Mouse (Mus musculus) heart, adult 8-10 months (tissue): ENCODE results near the gene Ier2. TPM values are rescaled to one million over a fixed set of nuclear protein-coding genes. Genes with fewer than 3 reads are reported as not detected.
"Not testable (repeated sequence)": the region's sequence is repeated elsewhere in the genome, so short reads cannot be mapped to it uniquely, and the experiment has no call there.

Experiments
- DNase-seq: peaks from one replicate; pipeline ENCODE4 v3.0.0; 2022; ENCODE audit warnings: low spot score
- total RNA-seq, 4 experiments: library from RNA; stranded (reverse); gene quantifications; 2 replicates each; pipeline ENCODE4 v1.2.4; 2022

Ier2 gene
- total RNA-seq, 4 experiments from 2014 or later: 12.8 to 26.9 (median 17.4) TPM

GRCm38 (mm10) chr8:84698288-84698687 is 35.6 kb upstream of the Ier2 start:
- no peak for DNase-seq

- DNase-seq: no peak
Observed at GRCm38 (mm10) chr8:84697166-84698130, 34.8 kb upstream of the Ier2 start.

GRCm38 (mm10) chr8:84695140-84695539 is 32.5 kb upstream of the Ier2 start:
- DNase-seq: no peak

GRCm38 (mm10) chr8:84693332-84693731 is 30.7 kb upstream of the Ier2 start:
- DNase-seq: no peak

GRCm38 (mm10) chr8:84689091-84689915 is 26.7 kb upstream of the Ier2 start:
- peak; percentile 97 for DNase-seq

DNA sequence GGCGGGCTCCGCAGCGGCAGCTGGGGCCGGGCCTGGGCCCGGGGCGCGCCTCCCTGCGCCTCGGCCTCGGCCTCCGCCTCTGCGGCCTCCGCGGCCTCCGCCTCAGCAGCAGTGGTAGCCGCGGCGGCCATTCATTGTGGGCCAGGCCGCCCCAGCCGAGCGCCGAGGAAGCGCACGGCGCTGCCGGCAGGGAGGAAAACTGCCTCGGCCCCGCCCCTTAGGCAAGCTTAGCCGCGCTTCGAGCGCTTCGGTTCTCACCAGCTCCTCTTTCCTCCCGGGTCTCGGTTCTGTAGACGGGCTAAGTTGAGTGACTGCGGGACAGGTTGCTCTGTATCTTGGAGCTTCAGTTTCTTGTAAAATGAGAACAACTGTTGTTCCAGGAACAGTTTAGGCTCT is 25.1 kb upstream of the Ier2 start, which contains the start of gene Nacc1:
Gene Nacc1 (minus strand): TSS at position 158 of the 396 bp plus-strand sequence.
- peak; percentile 87 for DNase-seq

DNA sequence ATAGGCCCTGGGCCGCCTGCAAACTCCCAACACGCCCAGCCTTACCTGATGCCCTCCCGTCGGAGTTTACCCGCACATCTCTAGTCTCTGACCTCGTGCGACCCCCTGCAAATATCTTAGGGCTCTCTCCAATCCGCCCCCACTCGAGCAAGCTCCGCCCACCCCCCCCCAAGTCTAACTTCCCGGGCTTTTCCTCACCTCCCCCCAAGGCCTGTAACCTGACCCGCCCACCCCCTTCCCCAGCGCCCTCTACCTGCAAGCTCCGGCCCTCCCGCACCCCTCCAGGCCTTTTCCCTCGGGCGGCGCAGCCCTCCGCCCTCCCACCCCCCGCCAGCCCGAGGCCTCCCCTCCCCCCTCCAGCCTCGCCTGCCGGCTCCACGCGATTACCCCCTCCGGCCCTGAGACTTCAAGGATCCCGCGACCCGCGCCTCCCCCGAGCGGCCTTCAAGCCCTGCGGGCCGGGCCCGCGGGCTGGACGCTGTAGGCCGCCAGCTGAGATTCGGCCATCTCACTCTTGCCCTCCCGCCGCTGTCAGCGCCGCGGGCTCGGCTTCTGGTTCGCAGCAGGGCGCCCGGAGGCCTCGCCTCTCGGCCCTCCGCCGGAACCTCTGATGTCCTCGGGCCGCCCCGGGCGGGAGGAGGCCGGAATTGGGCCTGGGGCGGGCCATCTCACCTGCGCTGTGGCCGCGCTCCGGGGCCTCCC is 24.5 kb upstream of the Ier2 start:
- no peak for DNase-seq

- DNase-seq: no peak
Observed at GRCm38 (mm10) chr8:84686191-84687002, 23.7 kb upstream of the Ier2 start, which contains the start of gene Trmt1. Gene Trmt1, plus strand, starts transcription at chr8:84686307.

- DNase-seq: no peak
Observed at GRCm38 (mm10) chr8:84684537-84684936, 21.9 kb upstream of the Ier2 start.

- DNase-seq: no peak
Observed at GRCm38 (mm10) chr8:84682257-84682656, 19.6 kb upstream of the Ier2 start.

GRCm38 (mm10) chr8:84681476-84681875 is 18.8 kb upstream of the Ier2 start:
- no peak for DNase-seq

DNA sequence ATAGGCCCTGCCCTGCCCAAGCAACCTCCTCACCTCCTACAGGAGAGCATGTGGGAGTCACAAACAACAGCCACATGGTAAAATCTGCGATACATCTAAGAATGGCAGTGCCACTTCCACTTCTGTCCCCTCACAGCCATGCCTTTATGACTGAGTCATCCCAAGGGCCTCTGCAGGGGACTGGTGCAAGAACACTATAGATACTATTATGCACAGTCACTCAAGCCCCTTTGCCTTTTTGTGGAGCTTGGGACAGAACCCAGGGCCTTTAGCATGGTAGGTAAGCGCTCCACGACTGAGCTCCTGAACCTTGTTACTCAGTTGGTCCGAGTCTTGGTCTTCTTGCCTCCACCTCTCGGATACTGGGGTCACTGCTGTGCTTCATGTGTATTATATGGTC is 14.7 kb upstream of the Ier2 start:
- DNase-seq: no peak

- DNase-seq: not testable (repeated sequence)
Observed at GRCm38 (mm10) chr8:84670295-84671006, 7.8 kb upstream of the Ier2 start.

DNA sequence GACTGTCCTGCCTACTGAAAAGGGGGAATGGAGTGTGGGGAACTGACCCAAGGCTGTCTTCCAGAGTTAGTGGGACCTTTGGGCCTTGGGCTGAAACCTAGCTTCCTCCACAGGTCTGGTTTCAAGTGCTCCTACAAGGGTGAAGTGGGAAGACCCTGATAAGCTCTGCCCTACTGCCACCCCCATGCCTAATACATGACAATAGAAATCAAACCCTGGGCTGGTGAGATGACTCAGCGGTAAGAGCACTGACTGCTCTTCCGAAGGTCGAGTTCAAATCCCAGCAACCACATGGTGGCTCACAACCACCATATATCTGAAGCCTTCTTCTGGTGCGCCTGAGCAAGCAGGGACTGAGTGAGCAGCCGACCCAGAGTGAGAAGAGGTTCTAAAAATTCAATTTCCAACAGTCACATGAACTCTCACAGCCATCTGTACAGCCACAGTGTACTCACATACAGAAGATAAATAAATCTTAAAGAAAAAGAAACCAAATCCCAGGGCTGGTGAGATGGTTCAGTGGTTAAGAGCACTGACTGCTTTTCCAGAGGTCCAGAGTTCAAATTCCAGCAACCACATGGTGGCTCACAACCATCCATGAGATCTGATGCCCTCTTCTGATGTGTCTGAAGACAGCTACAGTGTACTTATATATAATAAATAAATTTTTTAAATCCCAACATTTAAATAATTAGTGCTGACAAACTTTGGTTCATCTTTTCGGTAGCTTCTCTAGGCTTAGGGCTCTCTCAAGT is 6.3 kb upstream of the Ier2 start:
- no peak for DNase-seq

DNA sequence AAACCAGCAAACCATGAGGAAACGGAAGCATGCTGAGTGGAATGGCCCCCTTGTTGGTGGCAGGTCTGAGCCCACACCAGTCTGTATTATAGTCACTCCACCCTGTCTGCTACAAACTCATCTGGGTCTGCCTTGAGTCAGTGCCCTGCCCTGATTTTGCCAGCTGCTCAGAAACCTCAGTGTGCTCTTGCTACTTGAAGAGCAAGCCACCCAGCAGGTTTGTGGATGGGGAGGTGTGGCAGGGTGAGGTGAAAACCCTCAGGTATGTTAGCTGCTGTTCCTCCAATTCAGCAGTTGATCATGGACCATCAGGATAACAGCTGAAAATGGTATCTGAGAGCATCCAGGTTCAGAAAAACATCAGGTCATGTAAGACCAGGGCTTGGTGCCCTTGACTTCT is 5.4 kb upstream of the Ier2 start:
- DNase-seq: no peak

GRCm38 (mm10) chr8:84665385-84665893 is 2.8 kb upstream of the Ier2 start:
- DNase-seq: no peak

DNA sequence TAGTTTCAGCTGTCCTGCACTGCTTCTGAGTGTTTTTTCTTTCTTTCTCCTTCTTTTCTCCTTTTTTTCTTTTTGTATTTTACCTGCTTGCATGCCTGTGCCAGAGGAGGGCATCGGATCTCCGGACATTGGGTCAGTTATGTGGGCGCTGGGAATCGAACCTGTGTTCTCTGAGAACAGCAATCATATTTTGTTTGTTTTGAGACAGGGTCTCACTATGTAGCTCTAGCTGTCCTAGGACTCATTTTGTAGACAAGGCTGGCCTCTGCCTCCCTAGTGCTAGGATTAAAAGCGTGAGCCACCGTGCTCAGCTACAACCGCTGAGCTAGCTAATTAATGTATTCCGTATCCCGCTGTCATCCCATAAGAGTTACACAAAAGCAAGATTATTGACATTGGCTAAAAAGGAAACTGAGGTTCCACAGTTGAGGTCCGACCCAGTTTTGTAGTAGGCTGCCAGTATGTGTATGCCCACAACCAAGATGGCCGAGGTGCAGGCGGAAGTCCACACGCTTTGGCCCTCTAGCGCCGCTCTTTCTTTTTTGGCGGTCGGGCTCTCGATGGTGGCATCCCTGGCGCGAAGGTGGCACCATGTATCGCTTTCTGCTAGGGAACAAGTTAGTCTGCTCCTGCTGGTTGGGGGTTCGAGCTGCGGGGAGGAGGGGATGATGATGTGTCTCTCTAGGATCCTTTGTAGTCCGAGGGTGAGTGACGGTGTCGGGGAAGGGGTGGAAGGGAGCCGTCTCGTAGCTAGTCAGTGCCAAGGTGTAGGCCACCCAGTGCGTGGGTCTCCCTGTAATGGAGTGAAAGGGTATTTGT is 2.1 kb upstream of the Ier2 start:
- peak; percentile 83 for DNase-seq
